ENCODE assay signal across 18 mouse cellular contexts in the genomic region with DNA sequence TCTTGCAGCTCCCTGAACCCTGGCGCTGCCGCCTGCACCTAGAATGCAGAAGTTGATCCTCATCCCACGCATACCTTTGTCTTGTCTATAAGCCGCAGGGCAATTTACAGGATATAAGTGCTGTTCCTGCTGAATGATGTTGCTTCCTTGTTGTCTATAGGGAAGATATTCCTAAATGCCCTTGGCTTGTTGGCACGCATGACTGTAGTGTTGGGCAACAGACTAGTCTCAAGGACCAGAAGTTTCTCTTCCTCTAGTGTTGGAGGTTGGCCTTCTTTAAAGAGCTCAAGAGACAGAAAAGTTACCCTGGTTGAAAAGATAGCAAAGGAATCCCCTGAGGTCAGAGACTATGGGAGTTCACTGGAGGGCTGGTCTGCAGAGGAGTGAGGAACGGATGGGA. TPM values are rescaled to one million over a fixed set of nuclear protein-coding genes. Genes with fewer than 3 reads are reported as not detected.
DNase-seq lines count a peak whose midpoint lies in the region; ATAC-seq lines count a peak whose summit lies in the region.
"Had no signal": no experiment of that assay in that cellular context is flagged by ENCODE, and none has a peak within 500 bp of the region (broad histone marks: within the 10 kb centered on the region; RNA-seq: fewer than 3 reads in every experiment).

No protein-coding gene starts in this region.

- peak; percentile 25 for DNase-seq in adrenal gland, postnatal 10 days
- DNase-seq in adrenal gland, postnatal 25 days, result no peak
- DNase-seq in layer of hippocampus, adult 9-11 months, result peak; percentile 37
- DNase-seq in layer of hippocampus, postnatal 14 days (ENCODE audit: low spot score in 2 of 2), result no peak
- peak; percentile 11 for DNase-seq in brain, adult 2 months (ENCODE audit: low read depth, low spot score)
- no peak for DNase-seq in spleen, adult 18-20 months
- DNase-seq: cerebellum, adult 2 months; cerebellum, postnatal 10 days; embryo, embryonic 11 days; gastrocnemius, postnatal 36 days; kidney, adult 18-20 months had no signal

- peak; percentile 27; the same call in 1 of the 2 replicates for ATAC-seq in megakaryocyte, adult 5-6 weeks (ENCODE audit: poor library complexity, severe bottlenecking)
- ATAC-seq: forebrain, embryonic 15.5 days; intestine, embryonic 15.5 days had no signal

RNA-seq across cellular contexts. Expression of gene Tekt3, which starts 29.5 kb away (rescaled TPM):
- total RNA-seq in adrenal gland, postnatal 10 days (2021), result not detected
- total RNA-seq in adrenal gland, postnatal 25 days (2021), result 0.18 TPM in 1 of 2 replicates, not detected in the other
- under 1 TPM in 1 of 2 experiments, not detected in 1; 0.36 TPM for total RNA-seq in layer of hippocampus, postnatal 14 days (2021)
- not detected in 2 replicates for total RNA-seq in megakaryocyte, adult 5-6 weeks (2015)
- total RNA-seq in megakaryocyte, adult 5-6 weeks (2017), result not detected in 2 replicates
- total RNA-seq: common myeloid progenitor, adult 5-6 weeks; ES-E14; gastrocnemius, adult 8-10 months; gastrocnemius, postnatal 36 days; heart, postnatal 25 days had no signal

RNA-seq across cellular contexts. Expression of gene Pmp22, which starts 37.8 kb away (rescaled TPM):
- 100 to 1,000 TPM; 119 to 122 TPM for total RNA-seq in adrenal gland, postnatal 10 days (2021)
- total RNA-seq in adrenal gland, postnatal 25 days (2021), result 161 and 162 TPM in 2 replicates
- total RNA-seq in layer of hippocampus, postnatal 14 days (2021), result 10 to 100 TPM; 22.4 to 22.6 TPM
- total RNA-seq in megakaryocyte, adult 5-6 weeks (2015), result 0.45 and 2.0 TPM in 2 replicates
- 0.20 TPM in 1 of 2 replicates, not detected in the other for total RNA-seq in megakaryocyte, adult 5-6 weeks (2017)
- total RNA-seq: common myeloid progenitor, adult 5-6 weeks had no signal

Comparison
In these comparisons a context has a peak if more than half of its experiments do, and no peak if none do; other contexts are left out.
1. DNase-seq: peak in adrenal gland, postnatal 10 days (single experiment), layer of hippocampus, adult 9-11 months (single experiment) and brain, adult 2 months (single experiment); none in adrenal gland, postnatal 25 days (single experiment), layer of hippocampus, postnatal 14 days (0 of 2) and spleen, adult 18-20 months (0 of 2).
2. RNA of gene Pmp22, which starts 37.8 kb away (total RNA-seq): 161 to 162 TPM in adrenal gland, postnatal 25 days, 119 to 122 TPM in adrenal gland, postnatal 10 days and 22.4 to 22.6 TPM in layer of hippocampus, postnatal 14 days; 0.20 to 2.0 TPM in megakaryocyte, adult 5-6 weeks; every median in the first group is over 4 times any median in the second.